Mouse (Mus musculus): ENCODE measurements around the gene Whamm.

DNA sequence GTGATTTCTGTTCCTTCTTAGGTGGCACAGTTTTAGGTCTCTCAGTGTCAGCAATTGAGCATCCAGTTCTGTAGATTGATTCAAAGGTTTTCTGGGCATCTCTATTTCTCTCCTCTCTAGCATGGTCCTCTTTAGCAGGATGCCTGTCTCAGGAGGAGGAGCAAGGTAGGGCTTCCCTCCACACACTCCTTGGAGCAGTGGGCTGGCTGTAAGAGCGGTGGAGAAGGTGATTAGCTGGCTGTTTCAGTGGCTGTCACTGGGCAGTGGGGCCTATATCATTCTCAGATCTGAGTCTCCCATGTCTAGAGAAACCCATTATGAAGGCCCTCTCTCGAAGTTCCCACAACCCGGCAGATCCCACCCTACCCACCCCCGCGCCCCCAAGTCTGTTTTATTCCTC lies 3.7 kb upstream of the Whamm start:
- no peak for TF ChIP-seq CTCF (conservative IDR thresholded peaks at IDR 0.05; ENCODE audit: low read length)
- no peak for TF ChIP-seq POU5F1 (IDR thresholded peaks at IDR 0.05; ENCODE audit: borderline replicate concordance, low read length)
- no peak for TF ChIP-seq NANOG (IDR thresholded peaks at IDR 0.05; ENCODE audit: borderline replicate concordance, low read length)
